Mouse (Mus musculus) MEL-GATA-1-ER (cell line): ENCODE data around the gene Copz1.
"Not testable (repeated sequence)": the region's sequence is repeated elsewhere in the genome, so short reads cannot be mapped to it uniquely, and the experiment has no call there.

Experiments used
- DNase-seq: peaks from one replicate; pipeline ENCODE4 v3.0.0-alpha.2; 2012; ENCODE audit warnings: low read depth; ENCODE audit errors: extremely low read depth

Copz1 gene

GRCm38 (mm10) chr15:103272419-103273279 lies at the start of gene Copz1:
Gene Copz1, plus strand, starts transcription at chr15:103272714.
- peak; percentile 97 for DNase-seq

DNA sequence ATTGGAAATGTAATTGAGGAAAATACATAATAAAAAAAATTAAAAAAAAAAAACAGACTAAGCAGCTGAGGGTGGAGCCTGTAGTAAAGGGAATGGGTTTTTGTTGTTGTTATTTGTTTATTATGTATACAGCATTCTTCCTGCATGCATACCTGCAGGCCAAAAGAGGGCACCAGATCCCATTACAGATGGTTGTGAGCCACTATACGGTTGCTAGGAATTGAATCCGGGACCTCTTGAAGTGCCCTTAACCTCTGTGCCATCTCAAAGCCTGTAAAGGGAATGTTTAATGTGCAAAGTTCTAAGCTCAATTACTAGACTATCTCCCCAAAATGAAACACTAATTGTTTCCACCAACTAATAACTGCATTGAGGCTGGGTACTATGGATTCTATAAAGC lies 48.4 kb upstream of the Copz1 start:
- DNase-seq: no peak

DNA sequence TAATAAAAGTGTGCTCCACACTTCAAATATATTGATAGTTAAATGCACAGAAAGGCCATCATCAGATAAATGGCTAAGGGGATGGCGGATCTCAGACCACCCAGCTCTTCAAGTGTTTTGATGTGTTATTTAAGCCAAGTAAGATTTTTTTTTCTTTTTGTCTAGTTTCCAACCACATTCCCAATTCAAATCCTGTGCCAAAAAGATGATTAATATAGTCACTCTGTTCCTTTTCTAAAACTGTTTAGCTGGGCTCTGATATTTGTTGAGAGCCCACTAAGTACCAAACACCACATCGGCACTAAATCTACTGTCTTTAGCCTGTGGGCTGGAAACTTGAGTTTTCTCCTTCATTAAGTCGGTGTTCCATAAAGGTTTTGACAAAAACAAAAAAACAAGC lies 45.5 kb upstream of the Copz1 start:
- DNase-seq: no peak

- DNase-seq: no peak
Measured at GRCm38 (mm10) chr15:103227572-103227971, 44.9 kb upstream of the Copz1 start.

DNA sequence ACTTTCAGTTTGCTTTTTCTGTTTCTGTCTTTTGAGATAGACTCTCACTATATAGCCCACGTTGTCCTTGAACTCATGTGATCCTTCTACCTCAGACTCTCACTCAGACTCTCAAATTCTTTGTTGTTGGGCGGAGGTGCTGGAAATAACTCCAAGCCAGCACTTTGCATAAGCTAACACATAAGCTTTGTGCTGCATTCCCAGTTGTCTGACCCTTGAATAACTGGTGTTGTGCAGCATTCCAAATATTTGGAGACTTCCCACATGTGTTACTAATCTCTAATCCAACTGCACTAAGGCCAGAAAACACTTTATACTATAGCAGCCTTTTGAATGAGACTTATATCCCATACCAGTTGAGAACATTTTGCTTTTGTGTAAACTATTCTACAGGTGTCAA lies 43.6 kb upstream of the Copz1 start:
- DNase-seq: no peak

GRCm38 (mm10) chr15:103233119-103233518 lies 39.4 kb upstream of the Copz1 start:
- DNase-seq: no peak

GRCm38 (mm10) chr15:103237295-103237694 lies 35.2 kb upstream of the Copz1 start:
- no peak for DNase-seq

- peak; percentile 90 for DNase-seq
Measured at GRCm38 (mm10) chr15:103239130-103239684, 33.3 kb upstream of the Copz1 start.

DNA sequence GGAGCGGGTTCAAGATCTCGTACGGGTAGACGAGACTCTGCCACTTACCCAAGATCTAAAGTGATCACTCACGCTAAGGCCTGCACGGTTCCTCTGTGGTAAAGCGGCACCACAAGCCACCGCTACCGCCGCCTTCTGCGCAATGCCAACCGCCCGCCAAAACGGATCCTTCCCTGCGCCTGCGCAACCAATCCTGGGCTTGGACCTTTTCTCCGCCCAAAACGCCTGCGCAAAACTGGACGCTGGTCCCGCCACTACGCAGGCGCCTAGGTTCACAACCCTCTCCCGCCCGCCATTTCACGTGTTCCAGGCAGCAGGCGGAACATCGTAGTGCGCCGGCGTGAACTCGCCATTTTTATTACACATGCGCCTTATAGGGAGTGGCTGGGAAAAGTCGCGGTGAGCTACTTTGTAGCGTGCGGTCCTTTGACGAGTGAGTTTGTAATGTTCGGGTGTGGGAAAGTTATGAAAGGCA lies 32.8 kb upstream of the Copz1 start, which contains the start of gene Cbx5:
Cbx5 (minus strand) TSS at position 132 of the 475 bp plus-strand sequence.
- peak; percentile 68 for DNase-seq

DNA sequence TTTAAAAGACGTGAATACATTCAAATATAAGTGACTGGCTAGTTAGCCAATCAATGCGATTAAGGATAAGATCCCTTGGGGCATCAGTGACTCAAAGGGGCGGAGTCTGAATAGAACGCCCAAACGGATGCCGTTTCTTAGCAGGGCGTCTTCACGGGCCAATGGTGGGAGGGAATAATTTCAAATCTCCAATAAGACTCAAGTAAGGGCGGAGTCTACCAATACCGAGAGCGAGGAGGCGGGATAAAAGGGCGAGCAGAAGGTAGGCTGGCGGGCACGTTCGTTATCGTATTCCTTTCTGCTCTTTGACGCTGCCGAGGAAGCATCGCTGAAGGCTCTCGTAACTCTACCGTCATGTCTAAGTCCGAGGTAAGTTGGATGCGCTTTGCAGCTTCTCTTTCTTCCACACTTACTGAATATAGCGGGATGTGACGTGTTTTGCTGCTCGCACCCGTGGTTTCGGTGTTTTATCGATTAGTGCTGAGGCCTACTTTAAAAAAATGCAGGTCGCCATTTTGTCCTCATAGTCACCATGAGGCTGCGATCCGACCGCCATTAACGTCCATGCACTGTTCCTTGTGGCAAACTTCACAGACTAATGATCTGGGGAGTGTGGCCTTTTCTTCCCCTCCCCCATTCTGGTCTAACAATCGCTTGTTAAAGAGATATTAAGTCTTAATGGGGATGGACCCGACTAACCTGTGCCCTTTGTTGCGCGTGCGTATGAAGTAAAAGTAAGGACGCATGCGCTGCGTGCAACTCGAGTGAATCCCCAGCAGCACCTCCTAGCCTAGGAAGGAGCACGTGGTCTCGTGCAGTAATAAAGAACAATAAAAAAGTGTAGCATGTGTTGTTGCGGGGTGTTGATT lies 32.1 kb upstream of the Copz1 start, which contains the start of gene Hnrnpa1:
Hnrnpa1 (plus strand) TSS at position 273 of the 869 bp plus-strand sequence.
- DNase-seq: peak; percentile 90

DNA sequence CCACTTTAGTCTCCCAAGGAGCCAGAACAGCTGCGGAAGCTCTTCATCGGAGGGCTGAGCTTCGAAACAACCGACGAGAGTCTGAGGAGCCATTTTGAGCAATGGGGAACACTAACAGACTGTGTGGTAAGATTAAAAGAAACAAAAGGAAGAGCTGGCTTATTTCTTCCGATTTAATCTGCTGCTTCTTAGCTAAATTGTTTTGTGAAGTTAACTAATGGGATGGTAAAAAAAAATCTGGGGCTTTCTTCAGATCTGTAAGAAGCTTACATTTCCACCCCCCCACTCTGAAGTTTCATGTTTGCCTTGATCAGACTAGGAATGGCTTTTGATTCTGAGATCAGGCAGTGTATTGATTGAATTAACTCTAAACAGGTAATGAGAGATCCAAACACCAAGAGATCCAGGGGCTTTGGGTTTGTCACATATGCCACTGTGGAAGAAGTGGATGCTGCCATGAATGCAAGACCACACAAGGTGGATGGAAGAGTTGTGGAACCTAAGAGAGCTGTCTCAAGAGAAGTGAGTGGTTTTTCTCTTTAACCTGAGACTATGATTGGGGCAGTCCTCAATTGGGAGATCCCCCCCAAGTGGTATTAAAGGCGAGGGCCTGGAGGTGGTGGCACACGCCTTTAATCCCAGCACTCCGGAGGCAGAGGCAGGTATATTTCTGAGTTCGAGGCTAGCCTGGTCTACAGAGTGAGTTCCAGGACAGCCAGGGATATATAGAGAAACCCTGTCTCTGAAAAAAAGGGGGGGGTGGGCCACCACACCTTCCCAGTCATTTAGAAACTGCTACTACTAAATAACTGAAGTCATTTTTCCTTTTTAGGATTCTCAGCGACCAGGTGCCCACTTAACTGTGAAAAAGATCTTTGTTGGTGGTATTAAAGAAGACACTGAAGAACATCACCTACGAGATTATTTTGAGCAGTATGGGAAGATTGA lies 31.2 kb upstream of the Copz1 start:
- not testable (repeated sequence) for DNase-seq

DNA sequence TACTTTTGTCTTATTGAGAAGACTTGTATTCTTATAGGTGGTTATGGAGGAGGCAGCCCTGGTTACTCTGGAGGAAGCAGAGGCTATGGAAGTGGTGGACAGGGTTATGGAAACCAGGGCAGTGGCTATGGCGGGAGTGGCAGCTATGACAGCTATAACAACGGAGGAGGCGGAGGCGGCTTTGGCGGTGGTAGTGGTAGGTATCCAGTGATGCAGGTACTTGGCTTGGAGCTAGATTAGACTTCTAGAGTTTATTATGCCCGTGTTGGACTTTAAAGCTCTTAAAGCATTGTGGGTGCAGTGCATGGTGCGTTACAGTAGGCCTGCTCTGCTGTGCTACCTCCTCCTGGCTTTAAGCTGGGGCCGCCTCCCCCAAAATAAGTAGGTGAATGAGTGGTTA lies 29.6 kb upstream of the Copz1 start:
- no peak for DNase-seq

- no peak for DNase-seq
Measured at GRCm38 (mm10) chr15:103245616-103246015, 26.9 kb upstream of the Copz1 start.

- DNase-seq: no peak
Measured at GRCm38 (mm10) chr15:103247078-103247781, 25.3 kb upstream of the Copz1 start.

DNA sequence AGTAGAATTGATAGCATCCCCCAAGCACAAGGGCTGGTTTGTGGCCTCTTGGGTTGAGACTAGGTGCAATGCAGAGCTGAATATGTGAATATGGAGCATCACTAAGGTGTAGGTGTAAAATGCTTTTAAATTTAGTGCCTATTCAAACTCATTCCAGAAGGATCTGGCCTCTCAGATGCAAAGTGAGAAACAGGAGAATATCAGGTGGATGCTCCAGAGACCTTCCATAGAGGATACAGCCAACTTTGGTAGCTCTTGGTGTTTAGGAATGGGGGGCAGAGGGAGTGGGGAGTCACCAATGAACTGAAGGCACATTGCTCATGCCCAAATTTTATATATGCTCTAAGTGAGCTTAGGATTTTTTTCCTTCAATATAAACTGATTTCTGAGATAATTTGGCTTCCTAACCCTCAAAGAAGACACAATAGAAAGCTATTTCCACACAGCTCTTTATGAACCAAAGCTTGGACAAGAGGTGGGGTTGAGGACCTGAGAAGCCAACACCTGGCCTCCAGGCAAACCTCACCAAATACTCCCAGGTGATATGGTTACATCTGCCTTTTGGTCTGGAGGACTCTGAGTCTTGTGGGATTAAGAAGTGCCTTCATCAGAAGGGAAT lies 24.6 kb upstream of the Copz1 start:
- DNase-seq: no peak

DNA sequence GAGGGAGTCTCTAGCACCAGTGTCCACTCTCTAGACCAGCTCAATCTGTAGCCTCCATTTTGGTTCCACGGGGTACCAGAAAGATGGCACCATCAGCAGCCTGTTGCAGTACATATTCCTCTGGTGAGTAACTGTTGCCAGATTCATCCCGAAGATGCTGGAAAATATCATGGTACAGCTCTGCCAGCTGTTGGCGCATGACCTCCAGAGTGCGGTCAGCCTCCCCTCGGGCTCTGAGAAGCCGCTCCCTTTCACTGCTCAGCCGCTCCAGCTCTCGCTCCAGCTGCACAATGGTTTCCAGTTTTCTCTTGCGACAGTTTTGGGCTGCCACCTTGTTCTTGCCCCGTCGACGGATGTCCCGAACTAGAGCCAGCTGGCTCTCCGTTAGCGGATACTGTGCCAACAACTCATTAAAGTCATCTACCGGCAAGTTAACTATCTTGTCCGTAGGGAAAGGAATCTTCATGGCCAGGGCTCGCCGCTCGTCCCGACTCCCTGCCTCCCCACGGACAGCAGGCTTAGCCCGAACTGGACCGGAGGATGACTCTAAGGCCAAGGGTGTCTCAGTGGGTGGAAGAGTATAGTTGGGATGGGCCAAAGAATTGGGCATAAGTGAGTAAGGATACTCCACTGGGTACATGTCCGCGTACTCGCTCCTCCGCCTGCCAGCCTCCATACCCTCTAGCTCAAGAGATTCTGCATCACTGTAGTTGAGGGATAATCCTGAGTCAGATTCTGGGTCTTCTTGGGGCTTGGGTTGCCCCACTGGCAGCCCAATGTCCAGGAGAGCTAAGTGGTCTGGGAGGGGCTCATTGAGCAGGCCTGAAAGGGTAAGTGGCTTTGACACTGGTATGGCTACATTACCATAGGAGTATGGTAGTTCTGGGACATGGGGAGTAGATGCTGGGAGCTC lies 23.9 kb upstream of the Copz1 start:
- DNase-seq: no peak

DNA sequence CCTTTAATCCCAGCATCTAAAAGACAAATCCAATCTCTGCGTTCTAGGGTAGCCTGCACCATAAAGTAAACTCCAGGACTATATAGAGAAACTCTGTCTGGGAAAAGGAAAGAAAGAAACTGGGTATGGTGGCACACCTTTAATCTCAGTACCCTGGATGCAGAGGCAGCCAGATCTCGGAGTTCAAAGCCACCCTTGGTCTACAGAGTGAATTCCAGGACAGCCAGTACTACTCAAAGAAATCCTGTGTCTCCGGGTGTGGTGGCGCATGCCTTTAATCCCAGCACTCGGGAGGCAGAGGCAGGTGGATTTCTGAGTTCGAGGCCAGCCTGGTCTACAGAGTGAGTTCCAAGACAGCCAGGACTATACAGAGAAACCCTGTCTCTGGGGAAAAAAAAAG lies 23.0 kb upstream of the Copz1 start:
- not testable (repeated sequence) for DNase-seq

- no peak for DNase-seq
Measured at GRCm38 (mm10) chr15:103250195-103250740, 22.2 kb upstream of the Copz1 start.
